In genomic region chr12:100985050-100985792, GRCm38 (mm10) we compare ENCODE assay signal across 18 mouse cellular contexts. TPM values are rescaled to one million over a fixed set of nuclear protein-coding genes. Genes with fewer than 3 reads are reported as not detected.
DNase-seq lines count a peak whose midpoint lies in the region; ATAC-seq and TF ChIP-seq lines count a peak whose summit lies in the region.
"Had no signal": no experiment of that assay in that cellular context is flagged by ENCODE, and none has a peak within 500 bp of the region (broad histone marks: within the 10 kb centered on the region; RNA-seq: fewer than 3 reads in every experiment).

No protein-coding gene starts in this region.

- TF ChIP-seq POLR2A in spleen, adult 2 months (IDR thresholded peaks at IDR 0.05; ENCODE audit: low read depth, low read length): no peak

- H3K4me2 ChIP-seq in intestine, embryonic 16.5 days (ENCODE audit: low read depth, low read length): no peak overlapping the region
- H3K4me2 ChIP-seq: hindbrain, embryonic 14.5 days; limb, embryonic 13.5 days; midbrain, embryonic 12.5 days had no signal

- no peaks in the 10 kb centered on the region for H3K27me3 ChIP-seq in spleen, adult 2 months (ENCODE audit: control insufficient read depth, insufficient read depth, low read length)
- H3K27me3 ChIP-seq in intestine, embryonic 16.5 days (replicated peaks; ENCODE audit: control insufficient read depth, insufficient read depth, low read length): no peaks in the 10 kb centered on the region

- WGBS in spleen, adult 2 months: 49% methylated on average over 10 of the region's 10 CpGs
- WGBS in intestine, embryonic 16.5 days: 60% methylated on average over 10 of the region's 10 CpGs

- no peak overlapping the region for H3K9ac ChIP-seq in intestine, embryonic 16.5 days (ENCODE audit: low read depth, low read length)
- H3K9ac ChIP-seq: hindbrain, embryonic 14.5 days; limb, embryonic 13.5 days; midbrain, embryonic 12.5 days had no signal

- peak overlapping the region; percentile 86 for H3K27ac ChIP-seq in gastrocnemius, adult 2 months
- H3K27ac ChIP-seq in spleen, adult 2 months (ENCODE audit: insufficient read depth, low read length): peak overlapping the region; percentile 2; the same call in 1 of the 2 replicates
- H3K27ac ChIP-seq in intestine, embryonic 16.5 days (ENCODE audit: low read length): 0 out of 2 replicates have a peak overlapping the region, but pooled peaks have one; percentile 23
- H3K27ac ChIP-seq: hindbrain, embryonic 14.5 days; midbrain, embryonic 12.5 days had no signal

- no peaks in the 10 kb centered on the region for H3K9me3 ChIP-seq in intestine, embryonic 16.5 days (ENCODE audit: control insufficient read depth, low read length)
- H3K9me3 ChIP-seq: forebrain, embryonic 10.5 days; limb, embryonic 13.5 days; midbrain, embryonic 12.5 days had no signal

- H3K36me3 ChIP-seq in spleen, adult 2 months (ENCODE audit: control insufficient read depth, insufficient read depth, low read length): peaks cover 13% of the 10 kb centered on the region; the same call in 1 of the 2 replicates
- no peaks in the 10 kb centered on the region for H3K36me3 ChIP-seq in intestine, embryonic 16.5 days (ENCODE audit: control insufficient read depth, insufficient read depth, low read length)
- H3K36me3 ChIP-seq: limb, embryonic 13.5 days had no signal

- TF ChIP-seq CTCF in gastrocnemius, adult 2 months (IDR thresholded peaks at IDR 0.05): no peak
- TF ChIP-seq CTCF in spleen, adult 2 months (IDR thresholded peaks at IDR 0.05; ENCODE audit: extremely low read depth, insufficient read depth, insufficient read length, insufficient replicate concordance): no peak

- DNase-seq in gastrocnemius, adult 2 months: no peak
- DNase-seq in gastrocnemius, adult 18-20 months (ENCODE audit: low spot score): no peak
- no peak for DNase-seq in spleen, adult 2 months (ENCODE audit: low read depth in 1 of 2, low spot score in 2 of 2)
- DNase-seq in spleen, postnatal 36 days (ENCODE audit: low spot score in 2 of 2): no peak
- DNase-seq in kidney, postnatal 25 days: no peak
- DNase-seq in frontal cortex, adult 2 months (ENCODE audit: extremely low spot score in 1 of 2, low spot score in 1 of 2): no peak
- DNase-seq: adrenal gland, postnatal 25 days; B cell, adult 2 months; heart, adult 18-20 months; kidney, adult 2 months; lung, postnatal 10 days; thymus, adult 18-20 months had no signal

- H3K4me1 ChIP-seq in spleen, adult 2 months (ENCODE audit: control insufficient read depth, insufficient read depth, insufficient read length): peaks cover 9% of the 10 kb centered on the region; the same call in 1 of the 2 replicates
- peaks cover 22% of the 10 kb centered on the region for H3K4me1 ChIP-seq in intestine, embryonic 16.5 days (ENCODE audit: control insufficient read depth, insufficient read depth, low read length)

- H3K4me3 ChIP-seq in gastrocnemius, adult 2 months: no peak overlapping the region
- no peak overlapping the region for H3K4me3 ChIP-seq in spleen, adult 2 months (ENCODE audit: extremely low read depth, insufficient read depth, insufficient read length)
- no peak overlapping the region for H3K4me3 ChIP-seq in intestine, embryonic 16.5 days (ENCODE audit: low read length)
- H3K4me3 ChIP-seq: forebrain, embryonic 10.5 days; limb, embryonic 13.5 days; midbrain, embryonic 12.5 days had no signal

- ATAC-seq in intestine, embryonic 16.5 days: no peak
- 0 out of 2 replicates have a peak, but pooled peaks have one; percentile 5 for ATAC-seq in neutrophil, adult 5-6 weeks (ENCODE audit: extremely low read depth, insufficient number of reproducible peaks, low FRiP score, poor library complexity, severe bottlenecking)

- intact Hi-C loops in gastrocnemius, adult 2 months (cut with DNase I): no loop called here

RNA-seq across cellular contexts. Expression of gene Ccdc88c, which starts 43.6 kb away (rescaled TPM):
- total RNA-seq in gastrocnemius, adult 2 months (2021): 10 to 100 TPM; 28.4 to 34.7 TPM
- total RNA-seq in gastrocnemius, adult 18-20 months (2021): 10 to 100 TPM; 30.1 to 34.5 TPM
- polyA plus RNA-seq in spleen, adult 2 months (2012; rRNA removed): 48.3 and 51.8 TPM in 2 replicates
- 13.1 and 13.6 TPM in 2 replicates for polyA plus RNA-seq in intestine, embryonic 16.5 days (2015; fragmentation: Nextera tagmentation; extraction: Ambion mirVana)
- total RNA-seq in neutrophil, adult 5-6 weeks (2017): 283 and 312 TPM in 2 replicates
- 16.1 and 18.0 TPM in 2 replicates for polyA plus RNA-seq in frontal cortex, adult 2 months (2012; rRNA removed)

Comparison
In these comparisons a context has a peak if more than half of its experiments do, and no peak if none do; other contexts are left out.
1. H3K27ac ChIP-seq: peak in every context shown above with its lines; median percentile 86 in gastrocnemius, adult 2 months; 23 in intestine, embryonic 16.5 days; 2 in spleen, adult 2 months.